Mouse (Mus musculus) Patski (cell line): ENCODE measurements around the gene Gm40460. TPM values are rescaled to one million over a fixed set of nuclear protein-coding genes. Genes with fewer than 3 reads are reported as not detected.
"Not testable (repeated sequence)": the region's sequence is repeated elsewhere in the genome, so short reads cannot be mapped to it uniquely, and the experiment has no call there.

Source experiments
- ATAC-seq: fragments of 100-300 bp; one replicate; pipeline ENCODE4 v1.8.0; 2021
- CTCF ChIA-PET: fragments of 350-600 bp; sonication (Branson Sonifier 250); formaldehyde crosslinking; loops from one replicate; lab custom pipeline; 2022; ENCODE audit warnings: inconsistent platforms; lab: Charles Lee
- POLR2A ChIA-PET: fragments of 350-600 bp; sonication (Branson Sonifier 250); formaldehyde crosslinking; loops from one replicate; lab custom pipeline; 2022; ENCODE audit warnings: antibody characterized with exemption, inconsistent platforms; lab: Charles Lee
- DNase-seq: peaks from one replicate; pipeline ENCODE4 v3.0.0-alpha.2; 2011; ENCODE audit warnings: low read depth, low spot score
- H3K27me3 ChIP-seq: fragments of 371-371 bp; one replicate; pipeline ENCODE4 v1.5.1; 2021
- CTCF ChIP-seq: fragments of 100-300 bp; IDR thresholded peaks from one replicate; pipeline ENCODE4 v1.5.1; 2021
- in situ Hi-C: fragments of 300-500 bp; cut with MboI; formaldehyde crosslinking; loops from 3 replicates; pipeline ENCODE4 v1.11.1; 2018; ENCODE audit warnings: low pct_unique_long_range_greater_than_20kb, mixed read lengths
- polyA plus RNA-seq: library from polyadenylated mRNA; unstranded; gene quantifications from one replicate; pipeline ENCODE4 v1.2.3, GENCODE M21; 2021

The Gm40460 gene
- not detected for polyA plus RNA-seq

DNA sequence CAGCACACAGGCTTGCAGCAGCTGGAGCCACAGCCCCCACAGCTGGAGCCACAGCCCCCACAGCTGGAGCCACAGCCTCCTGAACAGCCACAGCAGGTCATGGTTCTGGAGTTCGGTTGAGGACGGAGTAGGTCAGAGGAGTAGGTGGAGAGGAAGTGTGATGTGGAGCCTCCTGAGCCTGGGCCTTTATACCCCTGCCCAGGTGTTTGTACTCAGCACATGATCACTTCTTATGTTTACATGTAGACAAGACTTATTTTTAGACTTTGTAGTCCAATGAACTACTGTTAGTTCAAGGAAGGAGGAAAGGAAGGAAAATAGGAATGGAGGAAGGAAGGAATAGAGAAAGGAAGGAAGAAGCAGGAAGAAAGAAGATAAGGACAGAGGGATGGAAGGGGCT lies at the start of gene Gm40460:
Gm40460 (minus strand) TSS at position 101 of the 400 bp plus-strand sequence.
- DNase-seq (no peak), ATAC-seq (no peak)
- in situ Hi-C loops: no loop called here
- TF ChIP-seq CTCF: no peak
- peaks cover 20% of the 10 kb centered on the region for H3K27me3 ChIP-seq
- ChIA-PET POLR2A (no interaction called here), CTCF (no interaction called here)

DNA sequence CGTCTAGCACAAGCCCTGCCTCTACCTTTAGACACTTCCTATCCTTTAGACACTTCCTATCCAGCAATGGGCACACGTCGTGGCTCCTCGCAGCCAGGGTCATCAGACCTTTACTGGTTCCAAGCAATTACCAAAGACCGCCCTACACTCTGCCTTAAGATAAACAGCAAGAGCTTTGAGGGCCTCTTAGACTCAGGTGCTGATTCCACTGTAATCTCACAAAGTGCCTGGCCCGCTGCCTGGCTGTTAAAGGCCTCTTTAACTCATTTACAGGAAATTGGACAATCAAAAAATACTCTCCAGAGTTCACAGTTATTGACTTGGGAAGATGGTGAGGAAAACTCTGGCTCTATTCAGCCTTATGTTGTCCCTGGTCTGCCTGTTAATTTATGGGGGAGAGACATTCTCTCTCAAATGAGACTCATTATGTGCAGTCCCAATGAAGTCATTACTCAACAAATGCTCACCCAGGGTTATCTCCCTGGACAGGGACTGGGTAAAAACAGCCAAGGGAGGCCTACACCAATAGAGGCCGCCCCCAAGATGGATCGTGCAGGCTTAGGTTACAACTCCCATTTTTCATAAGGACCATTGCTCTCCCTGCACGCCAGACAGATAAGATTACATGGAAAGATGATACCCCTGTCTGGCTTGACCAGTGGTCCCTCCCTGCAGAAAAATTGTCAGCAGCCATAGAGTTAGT lies 45.2 kb upstream of the Gm40460 start:
- in situ Hi-C loops, POLR2A ChIA-PET, CTCF ChIA-PET: not testable (repeated sequence)

DNA sequence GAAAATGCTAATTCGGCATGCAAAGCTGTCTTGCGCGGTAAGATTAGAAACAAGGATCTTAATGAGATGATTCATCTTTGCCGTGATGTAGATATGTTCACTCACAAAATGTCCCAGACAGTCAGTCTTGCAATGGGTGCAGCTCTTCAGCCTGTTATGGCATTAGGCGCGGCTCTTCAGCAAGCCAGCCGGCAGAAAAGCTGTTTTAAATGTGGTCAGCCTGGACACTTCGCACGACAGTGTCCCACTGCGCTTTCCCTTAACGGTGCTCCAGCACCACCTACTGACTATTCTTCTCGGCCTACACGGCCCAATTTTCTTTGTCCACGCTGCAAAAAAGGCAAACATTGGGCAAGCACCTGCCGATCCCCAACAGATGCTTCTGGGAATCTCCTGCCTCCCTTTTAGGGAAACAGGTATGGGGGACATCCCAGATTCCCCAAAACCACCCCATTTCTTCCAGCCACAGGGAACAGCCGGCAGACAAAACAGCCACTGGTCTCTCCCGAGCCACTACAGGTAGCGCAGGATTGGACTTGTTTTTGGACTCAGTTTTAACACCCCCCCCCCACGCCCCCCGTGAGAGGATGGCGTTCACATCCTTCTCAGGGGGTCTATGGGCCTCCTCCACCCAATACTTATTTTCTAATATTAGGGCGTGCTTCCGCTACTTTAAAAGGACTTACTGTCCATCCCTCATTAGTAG lies 44.4 kb upstream of the Gm40460 start:
- POLR2A ChIA-PET: no interaction called here
- CTCF ChIA-PET: interaction anchor here (1.0 to 1.7 kb wide), 6 partner anchors 9 to 33 kb away, joined by 3 to 8 read pairs (median 6); no protein-coding TSS in a partner anchor
- peaks cover 5% of the 10 kb centered on the region for H3K27me3 ChIP-seq
- in situ Hi-C loops: no loop called here
- no peak for TF ChIP-seq CTCF
- ATAC-seq (no peak), DNase-seq (no peak)

More for the DNA sequence above, 45.2 kb upstream of the Gm40460 start:
- DNase-seq, H3K27me3 ChIP-seq, ATAC-seq: not testable (repeated sequence)

DNA sequence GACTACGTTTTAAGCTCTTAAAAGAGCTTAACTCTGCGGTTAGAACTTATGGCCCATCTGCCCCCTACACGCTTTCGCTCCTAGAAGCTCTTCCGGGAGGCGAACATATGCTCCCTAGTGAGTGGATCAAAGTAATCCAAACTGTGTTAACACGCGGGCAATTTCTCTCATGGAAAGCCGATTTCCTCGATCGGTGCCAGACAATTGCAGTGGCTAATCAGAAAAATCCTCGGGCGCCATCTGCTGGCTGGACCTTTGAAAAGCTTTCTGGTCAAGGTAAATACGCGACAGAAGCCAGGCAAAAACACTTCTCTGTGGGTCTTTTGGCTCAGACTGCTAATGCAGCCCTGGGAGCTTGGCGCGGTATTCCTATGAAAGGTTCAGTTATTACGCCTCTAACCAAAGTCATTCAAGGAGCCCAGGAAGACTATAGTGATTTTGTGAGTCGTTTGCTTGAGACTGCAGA lies 43.8 kb upstream of the Gm40460 start:
- in situ Hi-C loops: no loop called here
- ATAC-seq: peak; percentile 73
- CTCF ChIA-PET: interaction anchor here (1.0 to 1.7 kb wide), 6 partner anchors 8 to 34 kb away, joined by 3 to 8 read pairs (median 6); no protein-coding TSS in a partner anchor
- peak; percentile 85 for TF ChIP-seq CTCF
- peak; percentile 60 for DNase-seq
- peaks cover 5% of the 10 kb centered on the region for H3K27me3 ChIP-seq
- POLR2A ChIA-PET: no interaction called here

DNA sequence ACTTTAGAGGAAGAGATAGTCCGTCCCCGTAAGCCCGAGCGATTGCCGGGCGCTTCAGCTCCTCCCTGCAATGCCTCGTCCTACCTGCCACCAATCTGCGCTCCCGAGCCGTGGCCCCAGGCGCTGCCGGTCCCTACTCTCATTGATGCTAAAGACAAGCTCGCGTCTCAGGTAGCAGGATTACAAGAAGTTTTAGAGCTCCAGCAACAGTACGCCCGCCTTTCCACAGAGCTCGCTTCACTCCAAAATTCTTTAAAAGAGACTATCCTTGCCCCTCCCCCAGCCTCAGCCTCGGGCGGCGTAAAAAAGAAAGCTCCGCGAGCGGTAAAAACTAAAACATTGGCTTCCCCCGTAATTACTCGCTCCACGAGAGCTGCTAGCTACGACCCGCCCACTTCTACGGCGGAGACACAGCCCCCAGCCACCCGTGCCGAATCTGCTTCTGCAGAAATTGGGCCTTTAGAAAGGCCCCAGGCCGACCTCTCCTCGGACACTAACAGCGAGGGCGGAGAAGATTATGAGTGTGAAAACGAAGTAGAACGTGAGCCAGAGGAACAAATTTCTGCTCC lies 43.2 kb upstream of the Gm40460 start:
- in situ Hi-C loops: no loop called here
- CTCF ChIA-PET: interaction anchor here (1.0 to 1.7 kb wide), 7 partner anchors 8 to 35 kb away, joined by 3 to 8 read pairs (median 5); no protein-coding TSS in a partner anchor
- ATAC-seq (peak; percentile 73), DNase-seq (no peak)
- no peak for TF ChIP-seq CTCF
- H3K27me3 ChIP-seq: peaks cover 5% of the 10 kb centered on the region
- POLR2A ChIA-PET: no interaction called here

DNA sequence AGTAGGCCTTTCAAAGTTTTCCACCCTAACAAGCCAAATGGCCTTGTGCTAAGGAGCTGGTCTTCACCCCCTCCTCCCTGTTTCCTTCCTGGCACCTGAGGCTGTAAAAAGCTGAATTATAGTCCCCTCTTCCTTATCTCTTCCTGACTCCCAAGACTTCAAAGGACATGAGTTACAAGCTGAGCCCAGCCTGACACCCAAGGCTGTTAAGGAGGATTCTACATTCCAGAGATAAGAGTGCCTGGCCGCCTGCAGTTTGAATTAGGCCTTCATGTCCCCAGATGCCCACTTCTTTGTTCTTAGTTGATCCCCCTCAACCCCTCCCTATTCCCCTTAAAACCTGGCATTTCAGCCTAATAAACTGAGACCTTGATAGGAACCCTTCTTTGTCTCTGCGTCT lies 42.0 kb upstream of the Gm40460 start:
- POLR2A ChIA-PET, H3K27me3 ChIP-seq, ATAC-seq, DNase-seq, in situ Hi-C loops: not testable (repeated sequence)
- CTCF ChIA-PET: interaction anchor here (1.3 to 1.4 kb wide), 2 partner anchors 11 to 34 kb away, joined by 3 read pairs; no protein-coding TSS in a partner anchor

DNA sequence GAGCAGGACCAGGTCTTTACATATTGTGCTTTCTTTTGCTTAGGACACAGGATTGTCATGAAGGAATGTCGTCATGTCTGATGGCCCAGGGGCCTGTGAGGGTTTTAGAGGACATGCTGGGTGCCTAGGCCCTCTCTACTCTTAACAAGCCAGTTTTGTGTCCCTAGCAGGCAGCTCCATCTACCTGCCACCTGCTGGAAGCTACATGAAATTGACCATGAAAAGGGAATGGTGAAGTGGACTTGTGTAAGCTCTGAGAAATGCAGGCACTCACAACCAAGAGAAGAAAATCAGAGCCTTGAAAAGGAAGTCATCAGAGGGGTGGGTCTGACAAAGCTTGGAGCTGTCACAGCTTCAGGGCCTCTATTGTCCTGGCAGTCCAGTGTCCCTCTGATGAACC lies 38.4 kb upstream of the Gm40460 start:
- POLR2A ChIA-PET, ATAC-seq, H3K27me3 ChIP-seq, DNase-seq, in situ Hi-C loops, CTCF ChIA-PET: not testable (repeated sequence)
- TF ChIP-seq CTCF: peak; percentile 19

DNA sequence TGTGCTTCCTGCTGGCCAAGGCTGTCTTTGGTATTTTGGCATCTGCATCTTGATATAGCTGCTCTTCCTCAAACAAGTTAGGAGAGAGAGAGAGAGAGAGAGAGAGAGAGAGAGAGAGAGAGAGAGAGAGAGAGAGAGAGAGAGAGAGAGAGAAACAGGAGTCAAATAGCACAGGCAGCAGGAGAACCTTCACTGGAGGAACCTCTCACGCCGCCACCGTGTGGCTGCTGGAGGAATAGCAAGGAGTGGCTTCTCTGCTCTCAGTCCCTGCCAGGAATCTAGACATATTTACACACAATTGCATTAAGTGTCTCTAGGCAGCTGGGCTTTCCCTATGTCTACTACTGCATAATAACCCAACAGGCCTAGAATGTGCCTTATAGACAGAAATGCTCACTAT lies 37.3 kb upstream of the Gm40460 start:
- peak; percentile 71 for TF ChIP-seq CTCF
- ATAC-seq, POLR2A ChIA-PET, in situ Hi-C loops, DNase-seq, H3K27me3 ChIP-seq: not testable (repeated sequence)
- CTCF ChIA-PET: interaction anchor here (0.7 kb wide), 1 partner anchor 22 kb away, joined by 3 read pairs; no protein-coding TSS in a partner anchor

DNA sequence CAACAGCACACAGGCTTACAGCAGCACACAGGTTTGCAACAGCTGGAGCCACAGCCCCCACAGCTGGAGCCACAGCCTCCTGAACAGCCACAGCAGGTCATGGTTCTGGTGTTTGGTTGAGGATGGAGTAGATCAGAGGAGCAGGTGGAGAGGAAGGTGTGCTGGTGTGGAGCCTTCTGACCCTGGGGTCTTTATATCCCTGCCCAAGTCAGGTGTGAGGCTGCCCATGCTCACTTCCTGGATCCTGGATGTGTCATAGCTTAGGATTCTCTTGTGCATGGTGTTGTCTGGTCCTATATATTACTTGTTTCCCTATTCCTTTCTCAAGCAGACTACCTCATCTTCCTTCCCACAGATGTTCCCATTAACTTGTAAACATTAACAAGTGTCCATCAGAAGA lies 33.4 kb upstream of the Gm40460 start, which contains the start of gene Gm4559:
Gm4559 (minus strand) TSS at position 101 of the 400 bp plus-strand sequence.
- DNase-seq, in situ Hi-C loops, ATAC-seq, POLR2A ChIA-PET, CTCF ChIA-PET: not testable (repeated sequence)
- peaks cover 17% of the 10 kb centered on the region for H3K27me3 ChIP-seq

DNA sequence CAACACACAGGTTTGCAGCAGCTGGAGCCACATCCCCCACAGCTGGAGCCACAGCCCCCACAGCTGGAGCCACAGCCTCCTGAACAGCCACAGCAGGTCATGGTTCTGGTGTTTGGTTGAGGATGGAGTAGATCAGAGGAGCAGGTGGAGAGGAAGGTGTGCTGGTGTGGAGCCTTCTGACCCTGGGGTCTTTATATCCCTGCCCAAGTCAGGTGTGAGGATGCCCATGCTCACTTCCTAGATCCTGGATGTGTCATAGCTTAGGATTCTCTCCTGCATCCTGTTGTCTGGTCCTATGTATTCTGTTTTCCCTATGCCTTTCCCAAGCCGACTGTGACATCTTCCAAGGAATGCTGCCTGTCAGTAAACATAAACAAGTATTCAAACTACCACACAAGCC lies 17.4 kb upstream of the Gm40460 start, which contains the start of gene Gm2431:
Gm2431 (minus strand) TSS at position 101 of the 400 bp plus-strand sequence.
- ATAC-seq, POLR2A ChIA-PET, H3K27me3 ChIP-seq, DNase-seq, CTCF ChIA-PET, in situ Hi-C loops: not testable (repeated sequence)
